Mouse (Mus musculus) MEL (cell line): Measurements from ENCODE around the gene Trnt1. TPM values are rescaled to one million over a fixed set of nuclear protein-coding genes. Genes with fewer than 3 reads are reported as not detected.

ENCODE experiments used
- DNase-seq: peaks from one replicate; pipeline ENCODE4 v3.0.0; 2011; ENCODE audit warnings: low read depth, low spot score
- H3K27ac ChIP-seq: 2 replicates; pipeline ENCODE4 v1.5.1; 2012; ENCODE audit warnings: low read depth, mild to moderate bottlenecking, control low read depth, low read length, moderate library complexity; ENCODE audit not compliant: control insufficient read depth
- H3K27me3 ChIP-seq, 2 experiments: fragments of 150-350 bp in 1 of 2; sonication (generic) in 1 of 2; 2 replicates each; pipeline ENCODE4 v1.6.1; 2012; ENCODE audit warnings: low read length in 2 of 2, mild to moderate bottlenecking in 2 of 2, improper control_type of control experiment in 1 of 2, moderate library complexity in 1 of 2; ENCODE audit not compliant: insufficient read depth in 2 of 2, control insufficient read depth in 1 of 2
- H3K36me3 ChIP-seq, 2 experiments: 2 replicates each; pipeline ENCODE4 v1.6.1; 2012 to 2014; ENCODE audit warnings: low read length in 2 of 2, improper control_type of control experiment in 1 of 2, inconsistent platforms in 1 of 2, mild to moderate bottlenecking in 1 of 2; ENCODE audit not compliant: insufficient read depth in 2 of 2, control insufficient read depth in 1 of 2
- H3K4me1 ChIP-seq, 2 experiments: fragments of 150-350 bp in 1 of 2; sonication (generic) in 1 of 2; 2 replicates each; pipeline ENCODE4 v1.6.1; 2012; ENCODE audit warnings: low read length in 2 of 2, improper control_type of control experiment in 1 of 2, mild to moderate bottlenecking in 1 of 2; ENCODE audit not compliant: insufficient read depth in 2 of 2, control insufficient read depth in 1 of 2
- H3K4me3 ChIP-seq, 2 experiments: fragments of 150-350 bp in 1 of 2; sonication (generic) in 1 of 2; 2 replicates each; pipeline ENCODE4 v1.5.1; 2012; ENCODE audit warnings: low read depth in 2 of 2, low read length in 2 of 2, mild to moderate bottlenecking in 2 of 2, moderate library complexity in 2 of 2, control low read depth in 1 of 2, improper control_type of control experiment in 1 of 2; ENCODE audit not compliant: control insufficient read depth in 1 of 2, insufficient read depth in 1 of 2
- H3K79me2 ChIP-seq: 2 replicates; pipeline ENCODE4 v1.6.1; 2012; ENCODE audit warnings: mild to moderate bottlenecking, low read length, moderate library complexity; ENCODE audit not compliant: control insufficient read depth, poor library complexity, insufficient read depth
- H3K9ac ChIP-seq: 2 replicates; pipeline ENCODE4 v1.6.1; 2012; ENCODE audit warnings: low read depth, mild to moderate bottlenecking, control low read depth, low read length, moderate library complexity; ENCODE audit not compliant: control insufficient read depth, poor library complexity, severe bottlenecking
- H3K9me3 ChIP-seq: fragments of 150-350 bp; sonication (generic); replicated peaks from 2 replicates; pipeline ENCODE4 v1.6.1; 2012; ENCODE audit warnings: mild to moderate bottlenecking, low read length, improper control_type of control experiment, moderate library complexity; ENCODE audit not compliant: insufficient read depth
- CHD1 ChIP-seq: IDR thresholded peaks from 2 replicates; pipeline ENCODE4 v1.6.1; 2012; ENCODE audit warnings: low read depth, mild to moderate bottlenecking, inconsistent platforms, low read length, improper control_type of control experiment
- CTCF ChIP-seq, 3 experiments: IDR thresholded peaks in 2 of 3; conservative IDR thresholded peaks in 1 of 3; 2 replicates each; pipeline ENCODE4 v1.5.1; 2011 to 2012; ENCODE audit warnings: low read length in 3 of 3, low read depth in 2 of 3, mild to moderate bottlenecking in 2 of 3, improper control_type of control experiment in 1 of 3, inconsistent platforms in 1 of 3, mixed read lengths in 1 of 3, moderate library complexity in 1 of 3; ENCODE audit not compliant: control insufficient read depth in 1 of 3, insufficient read depth in 1 of 3, poor library complexity in 1 of 3, severe bottlenecking in 1 of 3
- ETS1 ChIP-seq: IDR thresholded peaks from 2 replicates; pipeline ENCODE4 v1.6.1; 2012; ENCODE audit warnings: low read depth, mild to moderate bottlenecking, inconsistent platforms, low read length, improper control_type of control experiment, moderate library complexity
- GABPA ChIP-seq: IDR thresholded peaks from 2 replicates; pipeline ENCODE4 v1.6.1; 2012; ENCODE audit warnings: low read depth, mild to moderate bottlenecking, inconsistent platforms, low read length, improper control_type of control experiment, moderate library complexity
- JUND ChIP-seq: IDR thresholded peaks from 2 replicates; pipeline ENCODE4 v1.6.1; 2011; ENCODE audit warnings: low read depth, mild to moderate bottlenecking, improper control_type of control experiment, low read length
- MAZ ChIP-seq: IDR thresholded peaks from 2 replicates; pipeline ENCODE4 v1.6.1; 2012; ENCODE audit warnings: low read depth, mild to moderate bottlenecking, inconsistent platforms, low read length, improper control_type of control experiment
- MYB ChIP-seq: IDR thresholded peaks from 2 replicates; pipeline ENCODE4 v1.6.1; 2011; ENCODE audit warnings: mild to moderate bottlenecking, low read depth, low read length, improper control_type of control experiment
- POLR2A ChIP-seq, 2 experiments: IDR thresholded peaks; 2 replicates each; pipeline ENCODE4 v1.6.1; 2011 to 2012; ENCODE audit warnings: low read length in 2 of 2, mild to moderate bottlenecking in 2 of 2, control low read depth in 1 of 2, improper control_type of control experiment in 1 of 2, low read depth in 1 of 2, moderate library complexity in 1 of 2; ENCODE audit not compliant: control insufficient read depth in 1 of 2, insufficient read depth in 1 of 2, poor library complexity in 1 of 2
- POLR2AphosphoS2 ChIP-seq: IDR thresholded peaks from 2 replicates; pipeline ENCODE4 v1.6.1; 2011; ENCODE audit warnings: low read length, improper control_type of control experiment
- POLR2AphosphoS5 ChIP-seq: IDR thresholded peaks from 2 replicates; pipeline ENCODE4 v1.6.1; 2012; ENCODE audit warnings: low read depth, borderline replicate concordance, mild to moderate bottlenecking, inconsistent platforms, low read length, moderate library complexity, mixed read lengths
- RAD21 ChIP-seq: IDR thresholded peaks from 2 replicates; pipeline ENCODE4 v1.6.1; 2011; ENCODE audit warnings: mild to moderate bottlenecking, low read depth, low read length, improper control_type of control experiment
- RCOR1 ChIP-seq: IDR thresholded peaks from 2 replicates; pipeline ENCODE4 v1.6.1; 2012; ENCODE audit warnings: low read depth, mild to moderate bottlenecking, inconsistent platforms, low read length, improper control_type of control experiment
- SIN3A ChIP-seq: IDR thresholded peaks from 2 replicates; pipeline ENCODE4 v1.6.1; 2012; ENCODE audit warnings: low read length, improper control_type of control experiment, inconsistent platforms
- SMC3 ChIP-seq: IDR thresholded peaks from 2 replicates; pipeline ENCODE4 v1.6.1; 2011; ENCODE audit warnings: low read depth, low read length, improper control_type of control experiment
- TAL1 ChIP-seq: IDR thresholded peaks from 2 replicates; pipeline ENCODE4 v1.6.1; 2012; ENCODE audit warnings: mild to moderate bottlenecking, inconsistent platforms, low read length, moderate library complexity, mixed read lengths
- USF1 ChIP-seq: IDR thresholded peaks from 2 replicates; pipeline ENCODE4 v1.6.1; 2014; ENCODE audit warnings: low read depth, mild to moderate bottlenecking, inconsistent platforms, low read length, improper control_type of control experiment, moderate library complexity
- USF2 ChIP-seq, 2 experiments: IDR thresholded peaks; 2 replicates each; pipeline ENCODE4 v1.6.1; 2011 to 2012; ENCODE audit warnings: improper control_type of control experiment in 2 of 2, low read length in 2 of 2, borderline replicate concordance in 1 of 2, inconsistent platforms in 1 of 2, low read depth in 1 of 2, mild to moderate bottlenecking in 1 of 2; ENCODE audit not compliant: insufficient read depth in 1 of 2
- ZNF384 ChIP-seq: IDR thresholded peaks from 2 replicates; pipeline ENCODE4 v1.6.1; 2012; ENCODE audit warnings: low read depth, mild to moderate bottlenecking, inconsistent platforms, low read length, improper control_type of control experiment
- polyA plus RNA-seq, 2 experiments: library from polyadenylated mRNA; stranded (reverse) in 1 of 2; unstranded in 1 of 2; fragments of >175 nt in 1 of 2; fragments of >200 nt in 1 of 2; gene quantifications; 2 replicates each; pipeline versions ENCODE4 v1.2.1 to v1.2.4; 2012; ENCODE audit warnings: low replicate concordance in 2 of 2, low read depth in 1 of 2; ENCODE audit not compliant: insufficient read length in 2 of 2, insufficient read depth in 1 of 2, missing spikeins in 1 of 2
- total RNA-seq: library from RNA; depleted of rRNA; stranded (reverse); fragments of 300-350 nt; gene quantifications from 2 replicates; pipeline ENCODE4 v1.2.3, GENCODE M21; 2012

Gene Trnt1
- total and polyA plus RNA-seq, 3 experiments, result 63.9 to 131 (median 87.1) TPM

- no peak overlapping the region for H3K27ac ChIP-seq
- no peaks in the 10 kb centered on the region for H3K79me2 ChIP-seq
- H3K27me3 ChIP-seq, result no peaks in the 10 kb centered on the region
- TF ChIP-seq ETS1 (no peak), RCOR1 (no peak), ZNF384 (no peak), TAL1 (no peak), CTCF (IDR thresholded peaks at IDR 0.05 in 2 of 3, conservative IDR thresholded peaks at IDR 0.05 in 1 of 3; ENCODE audit: control insufficient read depth in 1 of 3, insufficient read depth in 1 of 3, low read depth in 2 of 3, low read length in 3 of 3, poor library complexity in 1 of 3, severe bottlenecking in 1 of 3) (no peak), GABPA (no peak), USF2 (IDR thresholded peaks at IDR 0.05; ENCODE audit: borderline replicate concordance in 1 of 2, insufficient read depth in 1 of 2, low read depth in 1 of 2, low read length in 2 of 2) (no peak), POLR2AphosphoS2 (no peak), JUND (no peak), POLR2A (IDR thresholded peaks at IDR 0.05; ENCODE audit: control insufficient read depth in 1 of 2, insufficient read depth in 1 of 2, low read depth in 1 of 2, low read length in 2 of 2, poor library complexity in 1 of 2) (no peak), USF1 (no peak), MAZ (no peak)
- TF ChIP-seq, all 39 proteins: peak for 0
- Histone ChIP-seq H3K4me3 (no peak overlapping the region), H3K9me3 (no peaks in the 10 kb centered on the region), H3K4me1 (no peaks in the 10 kb centered on the region), H3K36me3 (no peaks in the 10 kb centered on the region), H3K9ac (no peak overlapping the region)
- no peak for DNase-seq
Observed at GRCm38 (mm10) chr6:106740244-106740825, 28.6 kb upstream of the Trnt1 start.

GRCm38 (mm10) chr6:106743556-106744233, 25.2 kb upstream of the Trnt1 start:
- Histone ChIP-seq H3K79me2 (no peaks in the 10 kb centered on the region), H3K9me3 (no peaks in the 10 kb centered on the region), H3K9ac (no peak overlapping the region), H3K4me1 (peaks cover 0 to 3% of the 10 kb centered on the region in 2 experiments; a peak in 2 of 4 replicates), H3K4me3 (no peak overlapping the region), H3K36me3 (no peaks in the 10 kb centered on the region; a peak in 1 of 4 replicates)
- no peak for TF ChIP-seq USF2 (IDR thresholded peaks at IDR 0.05; ENCODE audit: borderline replicate concordance in 1 of 2, insufficient read depth in 1 of 2, low read depth in 1 of 2, low read length in 2 of 2)
- no peak for TF ChIP-seq CHD1
- no peak for TF ChIP-seq POLR2A (IDR thresholded peaks at IDR 0.05; ENCODE audit: control insufficient read depth in 1 of 2, insufficient read depth in 1 of 2, low read depth in 1 of 2, low read length in 2 of 2, poor library complexity in 1 of 2)
- TF ChIP-seq SMC3, result no peak
- no peak for TF ChIP-seq RAD21
- TF ChIP-seq SIN3A, result no peak
- no peak for TF ChIP-seq POLR2AphosphoS5
- TF ChIP-seq MYB, result no peak
- TF ChIP-seq USF1, result no peak
- no peak for TF ChIP-seq RCOR1
- TF ChIP-seq, all 39 proteins: peak for 0
- DNase-seq, result no peak
- no peaks in the 10 kb centered on the region for H3K27me3 ChIP-seq
- H3K27ac ChIP-seq, result no peak overlapping the region
